Mouse (Mus musculus): ENCODE measurements around the gene Sh3rf3.

- TF ChIP-seq POLR2A (IDR thresholded peaks at IDR 0.05; ENCODE audit: low read depth, low read length), result no peak
- no peak for TF ChIP-seq CTCF (IDR thresholded peaks at IDR 0.05; ENCODE audit: extremely low read depth, insufficient read depth, insufficient read length, insufficient replicate concordance)
These were observed 155.1 kb downstream of the Sh3rf3 start for GRCm38 (mm10) chr10:58968236-58968635.

Measured in spleen, adult 2 months (tissue).